Mouse (Mus musculus) midbrain, embryonic 16.5 days (tissue): ENCODE measurements at regions not wholly inside any gene's neighbourhood (a gene's known extent, or its start where the extent isn't known, plus 50 kb on each side); places are given as distances from the start of the nearest gene placed in this dataset.

Experiments
- ATAC-seq: fragments of 200-750 bp; cut with Nextera tagmentation; 2 replicates; pipeline ENCODE4 v1.8.0; 2017; ENCODE audit warnings: moderate TSS enrichment
- H3K27ac ChIP-seq: fragments of 300-500 bp; sonication (generic); 2 replicates; pipeline ENCODE4 v1.5.1; 2014; ENCODE audit warnings: mild to moderate bottlenecking, low read length, mixed read lengths
- H3K27me3 ChIP-seq: fragments of 300-500 bp; sonication (generic); 2 replicates; pipeline ENCODE4 v1.6.1; 2014; ENCODE audit warnings: low read depth, low read length, mixed read lengths; ENCODE audit not compliant: control insufficient read depth, insufficient read depth
- H3K36me3 ChIP-seq: fragments of 300-500 bp; sonication (generic); 2 replicates; pipeline ENCODE4 v1.6.1; 2014; ENCODE audit warnings: mild to moderate bottlenecking, low read length, moderate library complexity, mixed read lengths; ENCODE audit not compliant: control insufficient read depth, insufficient read depth
- H3K4me1 ChIP-seq: fragments of 300-500 bp; sonication (generic); 2 replicates; pipeline ENCODE4 v1.6.1; 2014; ENCODE audit warnings: mild to moderate bottlenecking, low read length, mixed read lengths; ENCODE audit not compliant: control insufficient read depth, insufficient read depth
- H3K4me2 ChIP-seq: fragments of 300-500 bp; sonication (generic); 2 replicates; pipeline ENCODE4 v1.6.1; 2014; ENCODE audit warnings: mild to moderate bottlenecking, low read length, mixed read lengths
- H3K4me3 ChIP-seq: fragments of 300-500 bp; sonication (generic); 2 replicates; pipeline ENCODE4 v1.5.1; 2014; ENCODE audit warnings: low read depth, mild to moderate bottlenecking, low read length, moderate library complexity, mixed read lengths
- H3K9ac ChIP-seq: fragments of 300-500 bp; sonication (generic); 2 replicates; pipeline ENCODE4 v1.6.1; 2014; ENCODE audit warnings: low read depth, low read length, mixed read lengths
- H3K9me3 ChIP-seq: fragments of 300-500 bp; sonication (generic); replicated peaks from 2 replicates; pipeline ENCODE4 v1.6.1; 2014; ENCODE audit warnings: mild to moderate bottlenecking, low read length, mixed read lengths; ENCODE audit not compliant: control insufficient read depth, poor library complexity, severe bottlenecking
- WGBS: fragments of 180-500 bp; shearing (Covaris S2); extraction: QIAGEN DNeasy Blood & Tissue Kit; methylation state at CpG from one replicate; pipeline ENCODE4 v1.1.7; 2014; 5-methylcytosine and 5-hydroxymethylcytosine counted together

DNA sequence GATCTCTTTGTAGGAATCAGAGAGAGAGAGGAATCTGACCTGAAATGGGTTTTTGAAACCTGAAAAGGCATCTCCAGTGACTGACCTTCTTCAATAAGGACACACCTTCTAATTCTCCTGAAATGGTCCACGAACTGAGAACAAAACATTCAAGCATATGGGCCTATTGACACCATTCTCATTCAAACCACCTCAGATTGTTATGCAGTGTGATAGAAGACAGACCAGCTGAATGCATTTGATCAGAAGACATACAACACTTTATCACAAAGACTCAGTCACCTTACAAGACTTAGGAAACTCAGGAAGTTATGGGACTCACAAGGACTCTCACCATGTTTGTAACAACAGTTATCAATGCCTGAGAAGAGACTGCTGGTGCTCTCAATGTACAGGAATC, 256.7 kb downstream of the Rpl10l start:
- no peak overlapping the region for H3K27ac ChIP-seq
- H3K9me3 ChIP-seq, result no peaks in the 10 kb centered on the region
- no peak overlapping the region for H3K4me2 ChIP-seq
- 62% methylated on average over 1 of the region's 1 CpGs for WGBS
- H3K4me1 ChIP-seq, result no peaks in the 10 kb centered on the region
- H3K4me3 ChIP-seq, result no peak overlapping the region
- no peak for ATAC-seq
- H3K36me3 ChIP-seq, result no peaks in the 10 kb centered on the region
- H3K27me3 ChIP-seq, result no peaks in the 10 kb centered on the region
- no peak overlapping the region for H3K9ac ChIP-seq

DNA sequence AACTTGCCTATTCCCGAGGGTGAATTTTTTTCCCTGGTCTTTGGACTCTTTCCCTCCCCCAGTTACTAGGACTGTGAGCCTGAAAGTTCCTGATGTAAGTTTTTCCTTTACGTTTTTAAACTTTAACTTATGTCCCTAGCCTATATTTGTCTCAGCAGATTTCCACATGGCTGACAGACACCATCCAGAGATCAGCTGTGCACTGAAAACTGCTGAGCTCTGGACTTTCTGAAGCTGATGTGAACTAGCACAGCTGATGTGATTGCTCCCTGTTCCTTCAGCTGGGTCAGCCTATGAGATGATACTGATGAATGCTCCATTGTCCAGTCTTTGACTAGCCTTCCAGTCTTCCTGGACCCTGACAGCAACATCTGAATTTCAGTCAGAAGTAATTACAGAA, 271.5 kb downstream of the Rpl10l start:
- WGBS, result 86% methylated on average over 2 of the region's 2 CpGs
- H3K27ac ChIP-seq, result no peak overlapping the region
- no peaks in the 10 kb centered on the region for H3K4me1 ChIP-seq
- H3K9ac ChIP-seq, result no peak overlapping the region
- H3K36me3 ChIP-seq, result no peaks in the 10 kb centered on the region
- ATAC-seq, result no peak
- no peak overlapping the region for H3K4me3 ChIP-seq
- H3K9me3 ChIP-seq, result 0 out of 2 replicates have a peak, but pooled peaks cover 3% of the 10 kb centered on the region
- H3K4me2 ChIP-seq, result no peak overlapping the region
- H3K27me3 ChIP-seq, result no peaks in the 10 kb centered on the region
